Mouse (Mus musculus) kidney, postnatal 25 days (tissue): Measurements from ENCODE around the gene Lrrc4b.

Source experiments
- DNase-seq, 2 experiments: peaks; one replicate each; pipeline ENCODE4 v3.0.0; 2021; ENCODE audit warnings: mixed read lengths in 2 of 2

Lrrc4b gene

DNA sequence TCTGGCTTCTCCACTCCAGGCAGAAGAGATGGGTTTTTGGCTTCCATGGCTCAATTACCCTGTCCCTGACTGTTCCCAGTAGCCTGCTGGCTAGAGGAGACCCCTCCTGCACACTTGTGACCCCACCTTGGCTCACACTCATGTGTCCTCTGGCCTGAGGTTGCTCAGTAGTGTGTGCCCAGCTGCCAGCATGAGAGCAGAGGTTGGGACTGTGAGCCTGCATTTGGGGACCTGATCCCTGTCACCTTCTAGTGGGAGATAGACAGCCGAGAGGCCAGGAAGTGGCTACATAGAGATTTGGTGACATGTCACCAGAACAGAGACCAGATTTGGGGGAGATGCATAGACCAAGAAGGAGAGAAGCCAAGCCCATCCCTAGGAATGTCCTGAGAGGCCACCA lies 8.4 kb downstream of the Lrrc4b start:
- no peak for DNase-seq

DNA sequence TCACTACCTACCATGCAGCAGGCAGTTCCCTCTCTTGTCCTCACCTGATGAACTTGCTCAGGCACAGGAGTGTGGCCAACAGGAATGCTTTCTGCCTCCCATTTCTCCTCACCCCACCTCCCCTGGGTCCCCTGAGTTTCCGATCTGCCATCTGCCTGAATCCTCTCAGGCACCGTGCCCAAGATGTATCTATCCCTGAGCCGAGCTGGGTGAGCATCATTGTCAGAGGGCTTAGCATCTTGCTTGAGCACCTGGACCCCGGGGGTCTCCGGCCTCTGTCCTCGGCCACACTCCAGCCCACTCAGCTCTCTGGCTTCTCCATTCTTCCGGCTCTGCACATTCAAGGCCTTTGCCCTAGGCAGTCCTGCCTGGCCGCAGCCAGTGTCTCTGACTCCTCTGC lies 9.1 kb downstream of the Lrrc4b start:
- no peak for DNase-seq

DNA sequence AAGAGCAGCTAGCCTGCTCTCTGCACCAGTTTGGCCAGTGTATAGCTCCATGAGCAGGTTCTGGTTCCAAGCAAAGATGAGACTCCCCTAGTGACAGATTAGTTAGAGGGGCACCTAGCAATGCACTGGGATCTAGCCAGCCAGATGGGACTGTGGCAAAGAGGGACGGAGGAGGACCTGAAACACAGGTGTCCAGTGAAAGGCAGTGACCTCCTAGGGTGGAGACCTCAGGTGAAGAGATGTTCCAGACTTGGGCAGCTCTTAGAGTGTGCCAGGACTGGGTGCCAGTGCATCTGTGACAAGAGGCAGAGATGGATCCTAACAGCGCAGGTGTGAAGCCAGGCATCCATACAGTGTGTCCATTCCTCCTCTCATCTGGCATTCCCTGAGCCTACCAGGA lies 10.9 kb downstream of the Lrrc4b start:
- DNase-seq: no peak

DNA sequence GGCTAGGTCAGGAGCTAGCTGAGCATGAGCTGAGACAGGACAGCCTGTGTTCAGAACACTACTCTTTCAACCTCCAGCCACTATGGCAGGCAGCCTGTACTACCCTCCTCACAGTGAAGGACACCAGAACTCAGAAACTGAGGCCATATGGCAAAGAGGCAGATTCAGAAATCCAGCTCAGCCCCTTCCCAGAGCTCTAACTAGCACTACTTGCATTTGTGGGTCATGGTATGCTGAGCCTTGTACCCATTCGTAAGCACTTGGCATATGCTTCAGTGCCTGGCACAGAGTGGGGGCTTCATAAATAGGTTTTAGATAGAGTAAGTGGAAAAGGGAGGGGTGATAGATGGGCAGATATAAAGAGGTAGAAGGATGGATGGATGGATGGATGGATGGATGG lies 11.7 kb downstream of the Lrrc4b start:
- DNase-seq: no peak

DNA sequence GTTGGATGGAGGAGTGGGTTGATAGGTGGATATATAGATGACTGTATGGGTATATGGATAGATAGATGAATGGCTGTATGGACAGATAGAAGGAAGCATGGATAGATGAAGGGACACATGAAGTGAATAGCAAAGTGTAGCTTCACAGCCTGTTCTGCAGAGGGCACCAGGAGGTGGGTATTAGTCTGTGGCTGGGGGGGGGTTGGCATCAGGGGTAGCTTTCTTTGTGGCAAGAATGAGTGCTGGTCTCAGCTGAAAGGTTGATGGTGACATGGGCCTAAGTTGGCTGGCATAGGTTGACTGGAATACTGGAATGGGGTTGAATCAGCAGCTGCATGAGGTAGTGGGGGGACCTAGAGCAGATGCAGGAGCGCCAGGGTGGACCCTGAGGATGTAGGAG lies 12.4 kb downstream of the Lrrc4b start:
- no peak for DNase-seq

DNA sequence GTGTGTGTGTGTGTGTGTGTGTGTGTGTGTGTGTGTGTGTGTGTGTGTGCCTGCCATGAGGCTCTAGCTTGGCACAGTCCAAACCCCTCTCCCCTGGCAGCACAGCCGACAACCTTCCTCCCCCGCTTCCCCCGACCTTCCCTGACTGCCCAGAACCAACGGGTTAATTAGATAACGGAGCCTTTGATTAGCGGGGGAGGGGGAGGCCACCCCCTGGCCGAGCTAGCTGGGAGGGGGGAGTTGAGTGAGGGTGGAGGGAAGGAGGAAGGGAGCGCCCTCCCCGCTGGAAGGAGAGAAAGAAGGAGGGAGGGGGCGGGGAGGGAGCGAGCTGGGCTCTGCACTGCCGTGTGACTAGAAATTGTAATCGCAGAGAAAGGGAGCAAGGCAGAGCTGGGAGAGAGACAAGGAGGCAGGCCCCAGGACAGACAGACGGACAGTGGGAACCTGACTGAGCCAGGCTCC lies 12.9 kb downstream of the Lrrc4b start:
- no peak for DNase-seq

DNA sequence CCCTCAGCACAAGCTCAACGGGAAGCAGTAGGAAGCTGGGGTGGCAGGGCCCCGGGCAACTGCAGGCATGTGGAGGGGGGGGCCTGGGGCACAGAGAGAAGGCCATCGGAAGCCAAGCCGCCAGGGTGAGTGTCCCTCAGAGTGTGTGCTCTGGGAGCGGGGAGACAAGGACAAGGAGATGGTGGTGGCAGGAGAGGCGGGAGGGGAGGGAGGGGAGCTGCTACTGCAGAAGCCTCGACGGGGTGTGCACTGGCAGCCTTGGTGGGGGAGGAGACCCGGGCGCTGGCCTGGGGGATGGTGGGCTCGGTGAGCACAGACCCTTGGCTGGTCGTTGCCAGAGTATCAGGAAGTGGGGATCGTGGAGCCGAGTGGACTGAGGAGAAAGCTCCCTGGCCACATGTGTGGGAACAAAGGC lies 13.6 kb downstream of the Lrrc4b start:
- no peak for DNase-seq

DNA sequence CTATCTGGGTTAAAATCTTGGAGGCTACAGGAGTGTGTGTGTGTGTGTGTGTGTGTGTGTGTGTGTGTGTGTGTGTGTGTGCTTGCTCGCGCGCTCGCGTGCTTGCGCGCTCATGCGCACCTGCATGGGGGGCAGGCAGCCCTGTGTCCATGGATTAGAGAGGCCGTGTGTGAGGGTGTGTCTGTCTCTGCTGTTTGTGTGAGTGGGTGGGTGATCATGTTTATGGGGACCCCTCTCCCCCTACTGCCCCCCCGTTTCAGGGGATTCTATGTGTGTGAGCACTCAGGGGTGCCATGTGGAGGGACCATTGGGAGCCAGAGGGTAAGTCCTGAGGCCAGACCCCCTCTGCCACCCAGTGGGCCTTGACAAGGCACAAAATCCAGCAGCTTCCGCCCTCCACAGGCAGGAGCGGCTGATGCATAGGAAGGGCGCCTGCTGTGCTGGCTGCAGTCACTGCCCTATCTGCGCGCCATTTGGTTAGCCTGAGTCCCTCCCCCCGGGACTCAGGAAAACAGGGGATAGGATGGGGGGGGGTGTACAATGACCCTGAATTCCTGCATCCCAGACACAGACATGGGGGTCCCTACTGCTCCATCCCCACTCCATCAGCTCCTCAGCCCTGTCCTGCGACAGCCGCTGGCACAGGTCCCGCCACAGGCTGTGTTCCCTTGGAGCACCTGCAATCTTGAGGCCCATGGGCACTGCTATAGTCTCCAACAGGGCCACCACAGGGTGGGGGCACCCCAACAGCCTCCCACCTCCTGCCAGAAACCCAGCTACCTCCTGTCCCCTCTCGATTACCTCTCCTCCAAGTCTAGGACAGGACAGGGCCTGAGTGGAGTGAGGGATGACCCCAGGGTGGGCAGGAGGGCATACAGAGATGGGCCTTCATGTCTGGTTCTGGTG lies 14.7 kb downstream of the Lrrc4b start:
- DNase-seq: no peak

DNA sequence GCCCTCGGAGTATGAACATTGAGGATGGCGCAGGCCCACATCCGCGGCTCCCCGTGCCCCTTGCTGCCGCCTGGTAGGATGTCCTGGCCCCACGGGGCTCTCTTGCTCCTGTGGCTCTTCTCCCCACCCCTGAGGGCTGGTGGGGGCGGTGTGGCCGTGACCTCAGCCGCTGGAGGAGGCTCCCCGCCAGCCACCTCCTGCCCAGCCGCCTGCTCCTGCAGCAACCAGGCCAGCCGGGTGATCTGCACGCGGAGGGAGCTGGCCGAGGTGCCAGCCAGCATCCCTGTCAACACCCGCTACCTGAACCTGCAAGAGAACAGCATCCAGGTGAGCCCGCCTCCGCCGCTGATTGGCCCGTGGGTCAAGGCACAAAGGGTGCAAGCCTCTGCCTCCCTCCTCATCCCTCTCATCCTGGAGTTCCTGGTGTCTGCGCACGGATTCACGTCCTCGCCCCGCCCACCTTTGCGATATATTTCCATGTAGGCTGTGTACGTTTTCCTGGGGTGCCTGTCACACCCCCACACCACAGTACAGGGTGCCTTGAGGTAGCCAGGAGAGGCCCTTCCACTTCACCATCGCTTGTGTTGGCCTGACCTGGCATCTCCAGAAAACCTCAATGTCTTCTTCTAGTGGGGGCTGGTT lies 16.2 kb downstream of the Lrrc4b start:
- no peak for DNase-seq

DNA sequence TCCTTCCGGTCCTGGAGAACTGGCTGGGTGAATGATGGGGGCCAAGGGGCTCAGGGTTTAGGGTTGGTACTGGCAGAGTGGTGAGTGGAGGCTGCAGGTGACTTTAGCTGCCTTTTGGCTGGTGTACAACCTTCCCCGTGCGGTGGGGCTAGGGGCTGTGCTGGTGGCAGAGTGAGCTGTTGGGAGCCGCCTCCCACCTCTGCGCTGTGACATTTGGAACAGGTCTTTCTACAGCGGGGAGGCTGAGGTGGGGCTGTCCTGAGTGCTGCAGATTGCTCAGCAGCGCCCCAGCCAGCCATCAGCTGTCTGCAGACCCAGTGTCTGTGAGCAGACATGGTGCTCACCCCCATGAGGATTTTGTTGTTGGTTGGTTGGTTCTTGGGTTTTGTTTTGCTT lies 16.7 kb downstream of the Lrrc4b start:
- no peak for DNase-seq

DNA sequence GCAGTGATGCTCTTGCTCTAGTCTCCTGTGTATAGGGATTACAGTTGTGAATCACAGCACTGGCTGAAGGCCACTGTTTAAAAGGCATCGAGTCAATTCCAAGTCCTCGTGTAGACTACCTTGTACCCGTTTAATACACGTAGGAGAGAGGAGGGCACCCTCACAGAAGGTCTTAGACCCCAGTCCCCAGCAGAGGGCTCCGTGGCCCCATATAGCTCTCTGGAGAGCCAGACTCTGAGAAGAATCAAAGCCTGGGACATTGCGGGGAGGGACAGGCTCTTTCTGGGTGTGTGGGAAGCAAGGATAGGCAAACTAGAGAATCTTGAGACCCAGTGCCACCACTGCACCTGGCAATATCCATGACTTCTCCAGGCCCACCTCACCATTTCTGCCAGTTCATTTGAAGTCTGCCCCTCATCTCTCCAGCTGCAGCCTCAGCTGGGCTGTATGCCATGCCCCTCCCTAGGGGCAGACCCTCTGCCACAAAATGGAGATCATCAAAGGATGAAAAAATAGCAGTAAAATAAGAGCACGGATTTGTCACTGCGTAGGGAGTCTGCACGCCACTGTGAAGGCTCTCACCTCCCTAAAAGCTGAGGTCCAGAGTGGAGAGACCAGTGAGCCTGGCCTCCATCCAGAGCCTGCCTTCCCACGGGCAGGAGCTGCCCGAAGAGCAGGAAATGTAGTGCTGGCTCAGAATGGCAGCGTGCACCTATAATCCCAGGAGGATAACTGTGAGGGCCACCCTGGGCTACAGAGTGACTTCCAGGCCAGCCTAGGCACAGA lies 17.4 kb downstream of the Lrrc4b start:
- DNase-seq: no peak

DNA sequence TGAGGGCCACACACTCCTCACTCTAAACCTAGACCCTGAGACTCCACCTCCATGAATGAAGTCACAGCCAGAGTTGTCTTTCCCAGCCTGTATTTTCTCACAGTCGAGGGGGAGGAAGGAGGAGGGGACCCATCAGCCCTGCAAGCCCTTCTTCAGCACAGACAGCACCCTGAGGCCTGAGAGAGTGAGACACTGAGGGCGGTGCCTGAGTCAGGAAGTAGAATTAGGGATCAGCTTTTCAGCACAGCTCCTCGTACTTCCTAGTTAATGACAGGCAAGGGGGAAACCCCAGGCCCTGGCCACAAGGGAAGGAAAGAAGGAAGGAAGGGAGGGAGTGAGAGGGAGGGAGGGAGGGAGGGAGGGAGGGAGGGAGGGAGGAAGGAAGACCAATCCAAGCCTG lies 24.4 kb downstream of the Lrrc4b start:
- DNase-seq: no peak

DNA sequence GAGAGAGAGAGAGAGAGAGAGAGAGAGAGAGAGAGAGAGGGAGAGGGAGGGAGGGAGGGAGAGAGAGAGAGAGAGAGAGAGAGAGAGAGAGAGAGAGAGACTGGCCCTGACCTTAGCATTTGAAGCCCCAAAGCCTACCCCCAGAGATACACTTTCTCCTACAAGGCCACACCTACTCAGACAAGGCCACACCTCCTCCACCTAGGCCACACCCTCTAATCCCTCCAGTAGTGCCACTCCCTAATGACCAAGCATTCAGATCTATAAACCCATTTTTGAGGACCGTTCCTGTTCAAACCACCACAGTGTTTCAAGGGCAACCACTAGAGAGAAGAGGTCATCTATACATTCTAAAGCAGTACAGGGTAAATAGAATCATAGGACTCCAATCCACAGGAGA lies 27.5 kb downstream of the Lrrc4b start:
- DNase-seq: no peak

DNA sequence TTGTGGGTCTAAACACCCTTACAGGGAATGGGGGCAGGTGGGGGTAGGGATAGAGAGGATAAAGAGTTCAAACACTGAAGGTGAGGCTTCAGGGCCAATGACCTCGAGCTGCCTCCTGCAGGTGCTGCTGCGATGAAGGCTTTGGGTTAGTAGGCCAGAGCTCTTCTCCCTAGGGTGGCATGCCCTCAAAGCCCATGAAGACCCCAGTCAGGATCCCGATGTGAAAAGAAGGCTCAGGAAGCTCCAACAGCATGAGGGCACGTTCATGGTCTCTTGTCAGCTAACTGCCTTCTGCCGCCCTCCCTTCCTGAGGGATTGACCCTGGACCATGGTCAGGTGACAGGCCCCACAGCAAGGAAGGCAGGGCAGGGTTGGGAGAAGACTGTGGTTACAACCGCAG lies 31.2 kb downstream of the Lrrc4b start:
- DNase-seq: no peak

DNA sequence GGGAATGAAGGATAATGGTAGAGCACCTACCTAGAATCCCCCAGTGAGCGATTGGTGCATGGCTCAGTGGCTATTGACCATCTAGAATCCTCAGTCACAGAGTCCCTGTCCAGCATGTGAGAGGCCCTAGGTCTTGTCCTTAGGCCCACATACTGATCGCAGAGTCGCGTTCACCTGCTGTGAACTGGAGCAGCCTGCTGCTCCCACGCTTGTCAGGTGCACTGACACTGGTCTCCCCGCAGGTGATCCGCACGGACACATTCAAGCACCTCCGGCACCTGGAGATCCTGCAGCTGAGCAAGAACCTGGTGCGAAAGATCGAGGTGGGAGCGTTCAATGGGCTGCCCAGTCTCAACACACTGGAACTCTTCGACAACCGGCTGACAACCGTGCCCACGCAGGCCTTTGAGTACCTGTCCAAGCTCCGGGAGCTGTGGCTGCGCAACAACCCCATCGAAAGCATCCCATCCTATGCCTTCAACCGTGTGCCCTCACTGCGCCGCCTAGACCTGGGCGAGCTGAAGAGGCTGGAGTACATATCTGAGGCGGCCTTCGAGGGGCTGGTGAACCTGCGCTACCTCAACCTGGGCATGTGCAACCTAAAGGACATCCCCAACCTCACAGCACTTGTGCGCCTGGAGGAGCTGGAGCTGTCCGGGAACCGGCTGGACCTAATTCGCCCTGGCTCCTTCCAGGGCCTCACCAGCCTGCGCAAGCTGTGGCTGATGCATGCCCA lies 32.1 kb downstream of the Lrrc4b start:
- DNase-seq: no peak

DNA sequence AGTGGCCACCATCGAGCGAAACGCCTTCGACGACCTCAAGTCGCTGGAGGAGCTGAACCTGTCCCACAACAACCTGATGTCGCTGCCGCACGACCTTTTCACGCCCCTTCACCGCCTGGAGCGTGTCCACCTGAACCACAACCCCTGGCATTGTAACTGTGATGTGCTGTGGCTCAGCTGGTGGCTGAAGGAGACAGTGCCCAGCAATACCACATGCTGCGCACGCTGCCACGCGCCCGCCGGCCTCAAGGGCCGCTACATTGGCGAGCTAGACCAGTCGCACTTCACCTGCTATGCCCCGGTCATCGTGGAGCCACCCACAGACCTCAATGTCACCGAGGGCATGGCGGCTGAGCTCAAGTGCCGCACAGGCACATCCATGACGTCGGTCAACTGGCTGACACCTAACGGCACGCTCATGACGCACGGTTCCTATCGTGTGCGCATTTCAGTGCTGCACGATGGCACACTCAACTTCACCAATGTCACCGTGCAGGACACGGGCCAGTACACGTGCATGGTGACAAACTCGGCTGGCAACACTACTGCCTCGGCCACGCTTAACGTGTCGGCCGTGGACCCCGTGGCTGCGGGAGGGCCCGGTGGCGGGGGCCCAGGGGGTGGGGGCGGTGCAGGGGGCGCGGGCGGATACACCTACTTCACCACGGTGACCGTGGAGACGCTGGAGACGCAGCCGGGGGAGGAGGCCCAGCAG lies 32.8 kb downstream of the Lrrc4b start:
- DNase-seq: no peak

DNA sequence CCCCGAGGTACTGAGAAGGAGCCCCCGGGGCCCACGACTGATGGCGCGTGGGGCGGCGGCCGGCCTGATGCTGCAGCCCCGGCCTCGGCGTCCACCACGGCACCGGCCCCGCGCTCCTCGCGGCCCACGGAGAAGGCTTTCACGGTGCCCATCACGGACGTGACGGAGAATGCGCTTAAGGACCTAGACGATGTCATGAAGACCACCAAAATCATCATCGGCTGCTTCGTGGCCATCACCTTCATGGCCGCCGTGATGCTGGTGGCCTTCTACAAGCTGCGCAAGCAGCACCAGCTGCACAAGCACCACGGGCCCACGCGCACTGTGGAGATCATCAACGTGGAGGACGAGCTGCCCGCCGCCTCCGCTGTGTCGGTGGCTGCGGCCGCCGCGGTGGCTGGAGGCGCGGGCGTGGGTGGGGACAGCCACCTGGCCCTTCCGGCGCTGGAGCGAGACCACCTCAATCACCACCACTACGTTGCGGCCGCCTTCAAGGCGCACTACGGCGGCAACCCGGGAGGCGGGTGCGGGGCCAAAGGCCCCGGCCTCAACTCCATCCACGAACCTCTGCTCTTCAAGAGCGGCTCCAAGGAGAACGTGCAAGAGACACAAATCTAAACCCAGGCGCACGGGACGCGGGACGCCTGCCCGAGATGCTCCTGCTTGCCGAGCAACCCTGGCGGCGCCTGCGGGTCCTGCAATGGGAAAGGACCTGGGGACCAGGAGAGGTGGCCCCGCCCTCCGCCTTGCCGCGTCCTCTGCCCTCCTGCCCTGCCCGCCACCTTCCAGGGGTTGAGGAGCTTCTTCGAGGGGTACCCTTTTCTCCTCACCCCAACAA lies 33.6 kb downstream of the Lrrc4b start:
- DNase-seq: peak; percentile 59 to 76

DNA sequence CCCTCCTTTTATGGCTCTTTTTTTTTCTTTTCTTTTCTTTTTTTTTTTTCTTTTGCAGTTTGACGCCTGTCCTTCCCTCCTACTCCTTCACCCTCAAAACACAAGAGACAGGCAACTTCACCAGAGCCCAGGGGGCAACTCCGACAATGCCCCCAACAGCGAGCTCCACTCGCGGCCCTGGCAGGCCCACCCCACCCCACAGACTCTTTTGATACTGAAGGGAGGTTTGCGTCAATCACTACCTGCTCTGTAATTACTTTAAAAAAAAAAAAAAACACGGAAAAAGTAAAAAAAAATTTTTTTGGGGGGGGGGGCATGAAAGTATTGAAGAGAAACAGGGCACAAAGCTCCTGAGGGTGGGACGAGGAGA lies 34.2 kb downstream of the Lrrc4b start:
- no peak for DNase-seq

DNA sequence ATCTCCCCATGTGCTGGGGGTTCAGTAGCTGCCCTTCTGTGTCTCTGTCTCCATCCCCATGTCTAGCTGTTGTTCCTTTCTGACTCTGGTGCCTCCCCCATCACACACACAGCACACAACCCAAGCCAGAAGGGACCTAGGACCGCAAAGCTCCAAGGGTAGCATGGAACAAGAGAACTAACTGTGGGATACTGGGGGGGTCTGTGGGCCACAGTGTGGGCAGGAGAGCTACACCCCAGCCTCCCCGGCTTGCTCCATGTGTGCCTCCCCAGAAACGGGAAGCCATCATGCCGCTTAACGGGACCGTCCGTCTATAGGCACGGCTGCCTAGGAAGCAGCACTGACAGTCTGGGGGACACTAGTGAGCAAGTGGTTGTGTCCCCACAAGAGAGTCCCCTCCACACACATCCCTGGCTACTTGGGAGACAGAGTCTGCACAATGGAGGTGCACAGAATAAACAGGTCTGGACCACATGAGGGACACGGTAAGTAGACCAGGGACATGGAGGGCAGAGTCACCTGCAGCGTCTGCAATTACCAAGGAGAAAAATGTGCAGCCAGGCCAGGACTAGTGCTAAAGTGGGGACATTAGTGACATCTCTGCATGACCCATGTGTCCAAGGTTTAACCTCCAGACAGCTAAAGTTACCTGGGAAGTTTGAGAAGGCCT lies 34.9 kb downstream of the Lrrc4b start:
- DNase-seq: no peak

DNA sequence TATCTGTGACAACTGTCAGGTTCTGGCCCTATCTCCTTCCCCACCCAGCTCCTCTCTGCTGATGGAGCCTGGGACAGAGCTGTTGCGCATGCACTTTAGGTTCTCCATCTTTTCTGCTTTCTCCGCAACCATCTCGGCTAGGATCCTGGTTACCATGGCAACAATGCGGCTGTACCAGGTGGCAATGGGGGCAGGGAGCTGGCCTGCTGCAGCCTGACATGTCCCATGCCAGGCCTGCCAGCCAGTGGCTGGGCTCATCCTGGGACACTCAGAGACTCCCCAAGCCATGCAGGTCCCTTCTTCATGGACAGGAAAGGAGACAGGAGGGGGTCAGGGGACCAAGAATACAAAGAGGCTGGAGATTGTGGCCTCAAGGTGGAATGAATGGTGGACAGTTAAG lies 35.7 kb downstream of the Lrrc4b start:
- DNase-seq: no peak

DNA sequence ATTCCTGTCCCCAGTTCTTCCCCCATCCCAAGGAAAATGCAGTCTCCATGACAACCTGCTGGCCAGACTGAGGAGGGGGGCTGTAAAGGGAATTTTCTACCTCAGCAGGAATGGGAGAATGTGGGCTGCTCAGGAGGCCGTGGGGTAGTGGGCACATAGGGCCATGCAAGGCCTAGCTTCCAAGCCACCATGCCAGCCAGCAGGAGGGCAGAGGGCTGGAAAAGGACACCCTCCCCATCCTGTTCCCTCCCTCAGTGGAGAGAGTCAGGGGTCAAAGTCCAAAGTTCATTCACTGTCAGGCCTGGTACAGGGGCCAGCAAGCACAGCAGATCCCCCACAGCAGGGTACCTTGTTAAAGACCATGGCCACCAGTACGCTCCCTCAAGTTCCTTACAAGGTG lies 36.3 kb downstream of the Lrrc4b start, which contains the start of gene Aspdh:
Aspdh (plus strand) TSS at position 281 of the 400 bp plus-strand sequence.
- DNase-seq: peak; percentile 69 to 87
